Mouse (Mus musculus): ENCODE measurements around the gene Rnf141.

- TF ChIP-seq CTCF (IDR thresholded peaks at IDR 0.05; ENCODE audit: borderline replicate concordance, control insufficient read depth, extremely low read depth, insufficient read depth, low read length, poor library complexity): no peak
- TF ChIP-seq POLR2A (IDR thresholded peaks at IDR 0.05; ENCODE audit: control insufficient read depth, extremely low read depth, insufficient read depth, low read length, poor library complexity): no peak
Measured at GRCm38 (mm10) chr7:110803131-110803530, 41.1 kb downstream of the Rnf141 start.
